Comparison of ENCODE assay signal across 8 mouse cellular contexts in genomic region chr17:71551757-71552451, GRCm38 (mm10). TPM values are rescaled to one million over a fixed set of nuclear protein-coding genes. Genes with fewer than 3 reads are reported as not detected.
A peak's percentile ranks its signal among the peaks of the same experiment; 100 is the strongest.
DNase-seq lines count a peak whose midpoint lies in the region; ATAC-seq and TF ChIP-seq lines count a peak whose summit lies in the region.

TSS of gene Spdya (plus strand) at chr17:71552061.

- H3K9me3 ChIP-seq in E14TG2a.4 (ENCODE audit: low read length): no peaks in the 10 kb centered on the region
- H3K9me3 ChIP-seq in forebrain, embryonic 12.5 days: no peaks in the 10 kb centered on the region
- H3K9me3 ChIP-seq in heart, postnatal 0 days (replicated peaks; ENCODE audit: control insufficient read depth, low read length): no peaks in the 10 kb centered on the region
- no peaks in the 10 kb centered on the region for H3K9me3 ChIP-seq in liver, embryonic 14.5 days (ENCODE audit: control insufficient read depth, low read length)
- H3K9me3 ChIP-seq in neural tube, embryonic 11.5 days (ENCODE audit: control insufficient read depth, low read length): no peaks in the 10 kb centered on the region
- H3K9me3 ChIP-seq in stomach, embryonic 16.5 days (replicated peaks; ENCODE audit: control insufficient read depth, low read length): no peaks in the 10 kb centered on the region

- no peak for TF ChIP-seq CTCF in E14TG2a.4 (conservative IDR thresholded peaks at IDR 0.05; ENCODE audit: low read length)
- TF ChIP-seq CTCF in heart, postnatal 0 days (IDR thresholded peaks at IDR 0.05; ENCODE audit: low read depth): no peak
- no peak for TF ChIP-seq CTCF in liver, embryonic 14.5 days (IDR thresholded peaks at IDR 0.05; ENCODE audit: low read depth)

- no peak for TF ChIP-seq EP300 in heart, postnatal 0 days (IDR thresholded peaks at IDR 0.05; ENCODE audit: low read depth)
- TF ChIP-seq EP300 in liver, embryonic 14.5 days (IDR thresholded peaks at IDR 0.05; ENCODE audit: low read depth): no peak

- H3K36me3 ChIP-seq in E14TG2a.4 (ENCODE audit: insufficient read depth, low read length): no peaks in the 10 kb centered on the region
- no peaks in the 10 kb centered on the region for H3K36me3 ChIP-seq in forebrain, embryonic 12.5 days (replicated peaks)
- no peaks in the 10 kb centered on the region for H3K36me3 ChIP-seq in heart, postnatal 0 days (replicated peaks; ENCODE audit: control insufficient read depth, insufficient read depth, low read length)
- H3K36me3 ChIP-seq in liver, embryonic 14.5 days (replicated peaks; ENCODE audit: control insufficient read depth, insufficient read depth, low read depth): no peaks in the 10 kb centered on the region
- no peaks in the 10 kb centered on the region for H3K36me3 ChIP-seq in neural tube, embryonic 11.5 days (ENCODE audit: control insufficient read depth, insufficient read depth, low read length)
- no peaks in the 10 kb centered on the region for H3K36me3 ChIP-seq in stomach, embryonic 16.5 days (ENCODE audit: control insufficient read depth, insufficient read depth, low read length)

- peak within 1 kb of the TSS; percentile 77; the same call in 1 of the 2 replicates for H3K27ac ChIP-seq in forebrain, embryonic 12.5 days
- H3K27ac ChIP-seq in heart, postnatal 0 days (ENCODE audit: low read depth): no peak within 1 kb of the TSS
- no peak within 1 kb of the TSS for H3K27ac ChIP-seq in liver, embryonic 14.5 days
- H3K27ac ChIP-seq in neural tube, embryonic 11.5 days (ENCODE audit: low read depth, low read length): 0 out of 2 replicates have a peak within 1 kb of the TSS, but pooled peaks have one; percentile 34
- no peak within 1 kb of the TSS for H3K27ac ChIP-seq in stomach, embryonic 16.5 days (ENCODE audit: low read length)

- peak; percentile 76 for DNase-seq in c-Kit-positive CD71-positive TER-119-negative erythroid progenitor cells, embryonic 14.5 days (ENCODE audit: low read depth)
- DNase-seq in heart, postnatal 0 days (ENCODE audit: low spot score): peak; percentile 64
- peak; percentile 88 to 94 for DNase-seq in kidney, postnatal 36 days
- DNase-seq in liver, embryonic 14.5 days (ENCODE audit: low read depth in 3 of 3, low spot score in 3 of 3): peak; percentile 73 to 77 (median 74)
- DNase-seq in neural tube, embryonic 11.5 days (ENCODE audit: low spot score): peak; percentile 93

- WGBS in forebrain, embryonic 12.5 days: under 1% methylated on average over 73 of the region's 78 CpGs
- under 1% methylated on average over 56 of the region's 78 CpGs for WGBS in heart, postnatal 0 days
- WGBS in liver, embryonic 14.5 days (ENCODE audit: insufficient replicate concordance): under 1% methylated on average over 76 of the region's 78 CpGs
- under 1% methylated on average over 77 of the region's 78 CpGs for WGBS in neural tube, embryonic 11.5 days
- WGBS in stomach, embryonic 16.5 days: under 1% methylated on average over 75 of the region's 78 CpGs

- ATAC-seq in forebrain, embryonic 12.5 days (ENCODE audit: low FRiP score): peak; percentile 96
- peak; percentile 95 for ATAC-seq in heart, postnatal 0 days (ENCODE audit: insufficient read depth, low read depth)
- peak; percentile 93 for ATAC-seq in liver, embryonic 14.5 days (ENCODE audit: insufficient read depth)
- peak; percentile 94 for ATAC-seq in neural tube, embryonic 11.5 days (ENCODE audit: insufficient read depth, low FRiP score, low TSS enrichment)
- peak; percentile 99 for ATAC-seq in stomach, embryonic 16.5 days (ENCODE audit: insufficient read depth, low FRiP score)

- H3K27me3 ChIP-seq in E14TG2a.4 (ENCODE audit: insufficient read depth, low read length): peaks cover 44% of the 10 kb centered on the region
- peaks cover 37% of the 10 kb centered on the region for H3K27me3 ChIP-seq in forebrain, embryonic 12.5 days
- H3K27me3 ChIP-seq in heart, postnatal 0 days (ENCODE audit: control insufficient read depth, insufficient read depth, low read length): peaks cover 17% of the 10 kb centered on the region; the same call in 1 of the 2 replicates
- H3K27me3 ChIP-seq in liver, embryonic 14.5 days (ENCODE audit: control insufficient read depth, insufficient read depth, low read length): peaks cover 31% of the 10 kb centered on the region
- H3K27me3 ChIP-seq in neural tube, embryonic 11.5 days (ENCODE audit: control insufficient read depth, insufficient read depth, low read length): peaks cover 6% of the 10 kb centered on the region; the same call in 1 of the 2 replicates
- peaks cover 12% of the 10 kb centered on the region; the same call in 1 of the 2 replicates for H3K27me3 ChIP-seq in stomach, embryonic 16.5 days (ENCODE audit: control insufficient read depth, insufficient read depth, low read length)

- peaks cover 11% of the 10 kb centered on the region for H3K4me1 ChIP-seq in E14TG2a.4 (replicated peaks; ENCODE audit: low read depth, low read length)
- H3K4me1 ChIP-seq in forebrain, embryonic 12.5 days: 0 out of 2 replicates have a peak, but pooled peaks cover 3% of the 10 kb centered on the region
- peaks cover 5% of the 10 kb centered on the region; the same call in 1 of the 2 replicates for H3K4me1 ChIP-seq in heart, postnatal 0 days (ENCODE audit: control insufficient read depth, insufficient read depth)
- peaks cover 4 to 6% of the 10 kb centered on the region in 2 experiments for H3K4me1 ChIP-seq in liver, embryonic 14.5 days (replicated peaks; ENCODE audit: control insufficient read depth in 2 of 2, insufficient read depth in 2 of 2, low read length in 1 of 2)
- H3K4me1 ChIP-seq in neural tube, embryonic 11.5 days (ENCODE audit: control insufficient read depth, insufficient read depth, low read length): peaks cover 3% of the 10 kb centered on the region; the same call in 1 of the 2 replicates
- 0 out of 2 replicates have a peak, but pooled peaks cover 6% of the 10 kb centered on the region for H3K4me1 ChIP-seq in stomach, embryonic 16.5 days (ENCODE audit: control insufficient read depth, insufficient read depth, low read length)

- H3K4me2 ChIP-seq in forebrain, embryonic 12.5 days: peak within 1 kb of the TSS; percentile 97
- H3K4me2 ChIP-seq in heart, postnatal 0 days (ENCODE audit: low read depth, low read length): peak within 1 kb of the TSS; percentile 100
- peak within 1 kb of the TSS; percentile 79 for H3K4me2 ChIP-seq in liver, embryonic 14.5 days (ENCODE audit: low read depth)
- H3K4me2 ChIP-seq in neural tube, embryonic 11.5 days (ENCODE audit: low read depth): peak within 1 kb of the TSS; percentile 97
- peak within 1 kb of the TSS; percentile 99 for H3K4me2 ChIP-seq in stomach, embryonic 16.5 days (ENCODE audit: low read depth, low read length)

- H3K9ac ChIP-seq in forebrain, embryonic 12.5 days: peak within 1 kb of the TSS; percentile 86
- peak within 1 kb of the TSS; percentile 57 for H3K9ac ChIP-seq in heart, postnatal 0 days (replicated peaks; ENCODE audit: low read depth, low read length)
- peak within 1 kb of the TSS; percentile 48 for H3K9ac ChIP-seq in liver, embryonic 14.5 days (replicated peaks)
- H3K9ac ChIP-seq in neural tube, embryonic 11.5 days (ENCODE audit: low read length): peak within 1 kb of the TSS; percentile 80
- H3K9ac ChIP-seq in stomach, embryonic 16.5 days (ENCODE audit: low read length): peak within 1 kb of the TSS; percentile 83

- peak within 1 kb of the TSS; percentile 93 for H3K4me3 ChIP-seq in E14TG2a.4 (replicated peaks; ENCODE audit: low read length)
- H3K4me3 ChIP-seq in forebrain, embryonic 12.5 days (replicated peaks): peak within 1 kb of the TSS; percentile 73
- peak within 1 kb of the TSS; percentile 74 for H3K4me3 ChIP-seq in heart, postnatal 0 days (ENCODE audit: low read depth, low read length)
- H3K4me3 ChIP-seq in liver, embryonic 14.5 days (ENCODE audit: insufficient read depth in 1 of 2, low read depth in 2 of 2, low read length in 2 of 2): peak within 1 kb of the TSS; percentile 50 to 54
- peak within 1 kb of the TSS; percentile 62 for H3K4me3 ChIP-seq in neural tube, embryonic 11.5 days (ENCODE audit: low read depth, low read length)
- H3K4me3 ChIP-seq in stomach, embryonic 16.5 days (replicated peaks; ENCODE audit: low read length): peak within 1 kb of the TSS; percentile 76

RNA-seq across cellular contexts. Expression of gene Spdya, which starts in this region (rescaled TPM):
- polyA plus RNA-seq in forebrain, embryonic 12.5 days (2016; fragmentation: Nextera tagmentation; extraction: Ambion mirVana): 1.2 and 1.3 TPM in 2 replicates
- total RNA-seq in heart, postnatal 0 days (2014; rRNA removed; ENCODE audit: low replicate concordance): not detected in 2 replicates
- 0.27 and 0.32 TPM in 2 replicates for polyA plus RNA-seq in heart, postnatal 0 days (2015; fragmentation: Nextera tagmentation; extraction: Ambion mirVana)
- 0.04 TPM in 1 of 2 replicates, not detected in the other for polyA plus RNA-seq in liver, embryonic 14.5 days (2012; rRNA removed)
- 0.11 and 0.20 TPM in 2 replicates for polyA plus RNA-seq in liver, embryonic 14.5 days (2014; fragmentation: Nextera tagmentation; extraction: Ambion mirVana)
- 0.96 and 1.6 TPM in 2 replicates for polyA plus RNA-seq in neural tube, embryonic 11.5 days (2014; fragmentation: Nextera tagmentation; extraction: Ambion mirVana)
- polyA plus RNA-seq in stomach, embryonic 16.5 days (2015; fragmentation: Nextera tagmentation; extraction: Ambion mirVana): 0.49 and 0.54 TPM in 2 replicates

Comparison
In these comparisons a context has a peak if more than half of its experiments do, and no peak if none do; other contexts are left out.
1. Peak in DNase-seq, ATAC-seq, H3K4me3 ChIP-seq, H3K9ac ChIP-seq and H3K4me2 ChIP-seq in heart, postnatal 0 days; RNA of the gene not detected or under 1 TPM.
2. Peak in DNase-seq, ATAC-seq, H3K4me3 ChIP-seq, H3K9ac ChIP-seq and H3K4me2 ChIP-seq in liver, embryonic 14.5 days; RNA of the gene not detected or under 1 TPM.
3. Peak in ATAC-seq, H3K4me3 ChIP-seq, H3K9ac ChIP-seq and H3K4me2 ChIP-seq in stomach, embryonic 16.5 days; RNA of the gene not detected or under 1 TPM.
4. H3K27ac ChIP-seq: peak in forebrain, embryonic 12.5 days (single experiment) and neural tube, embryonic 11.5 days (single experiment); none in heart, postnatal 0 days (single experiment), liver, embryonic 14.5 days (single experiment) and stomach, embryonic 16.5 days (single experiment).
5. Peak in every context shown above with its lines, with median percentiles within 50 percentile points of each other: H3K4me3 ChIP-seq, DNase-seq, ATAC-seq, H3K4me2 ChIP-seq and H3K9ac ChIP-seq.